34 mouse cellular contexts compared by ENCODE assay signal in genomic region chr9:14398946-14399345, GRCm38 (mm10).
"Had no signal": no experiment of that assay in that cellular context is flagged by ENCODE, and none has a peak within 500 bp of the region (broad histone marks: within the 10 kb centered on the region; RNA-seq: fewer than 3 reads in every experiment).

No protein-coding gene starts in this region.

- H3K9me3 ChIP-seq: heart, embryonic 12.5 days; heart, embryonic 13.5 days; heart, embryonic 15.5 days; hindbrain, embryonic 10.5 days; hindbrain, embryonic 12.5 days; hindbrain, embryonic 13.5 days; hindbrain, embryonic 15.5 days; kidney, embryonic 15.5 days had no signal

- H3K4me3 ChIP-seq: heart, embryonic 12.5 days; heart, embryonic 13.5 days; heart, embryonic 15.5 days; hindbrain, embryonic 10.5 days; hindbrain, embryonic 12.5 days; hindbrain, embryonic 13.5 days; hindbrain, embryonic 15.5 days; kidney, embryonic 15.5 days; layer of hippocampus, adult 2 months; left cerebral cortex, adult 2 months had no signal

- ATAC-seq: hindbrain, embryonic 16.5 days; hindbrain, postnatal 0 days; inflammation-experienced regulatory T-cells, adult 6 months; intestine, embryonic 16.5 days; intestine, postnatal 0 days had no signal

- H3K36me3 ChIP-seq: heart, embryonic 12.5 days; heart, embryonic 13.5 days; heart, embryonic 15.5 days; hindbrain, embryonic 10.5 days; hindbrain, embryonic 12.5 days; hindbrain, embryonic 13.5 days; hindbrain, embryonic 15.5 days; kidney, embryonic 15.5 days had no signal

- H3K27ac ChIP-seq: heart, embryonic 13.5 days; heart, embryonic 15.5 days; hindbrain, embryonic 10.5 days; hindbrain, embryonic 12.5 days; hindbrain, embryonic 13.5 days; hindbrain, embryonic 14.5 days; hindbrain, embryonic 15.5 days; hindbrain, postnatal 0 days; kidney, embryonic 15.5 days; kidney, postnatal 0 days; layer of hippocampus, adult 2 months; left cerebral cortex, adult 2 months had no signal

- DNase-seq: heart, postnatal 10 days; heart, postnatal 14 days; heart, postnatal 36 days; heart, postnatal 4 days; kidney, adult 11 months; kidney, adult 18-20 months; kidney, adult 2 months; kidney, adult 8-10 months; kidney, adult 9 months; kidney, postnatal 10 days; kidney, postnatal 14 days; kidney, postnatal 25 days; kidney, postnatal 36 days; kidney, postnatal 4 days; layer of hippocampus, adult 9-11 months; layer of hippocampus, postnatal 36 days had no signal

- H3K9ac ChIP-seq: heart, embryonic 12.5 days; heart, embryonic 13.5 days; heart, embryonic 15.5 days; hindbrain, embryonic 12.5 days; hindbrain, embryonic 13.5 days; hindbrain, embryonic 14.5 days; hindbrain, embryonic 15.5 days; kidney, embryonic 15.5 days had no signal

- H3K4me2 ChIP-seq: heart, embryonic 11.5 days; heart, embryonic 12.5 days; heart, embryonic 13.5 days; heart, embryonic 15.5 days; hindbrain, embryonic 12.5 days; hindbrain, embryonic 13.5 days; hindbrain, embryonic 14.5 days; hindbrain, embryonic 15.5 days; kidney, embryonic 15.5 days had no signal

- H3K4me1 ChIP-seq: heart, embryonic 12.5 days; heart, embryonic 13.5 days; heart, embryonic 15.5 days; hindbrain, embryonic 10.5 days; hindbrain, embryonic 12.5 days; hindbrain, embryonic 13.5 days; hindbrain, embryonic 15.5 days; kidney, embryonic 15.5 days had no signal

- H3K27me3 ChIP-seq: heart, embryonic 12.5 days; heart, embryonic 13.5 days; heart, embryonic 15.5 days; hindbrain, embryonic 12.5 days; hindbrain, embryonic 13.5 days; hindbrain, embryonic 15.5 days; kidney, embryonic 15.5 days had no signal
